Mouse (Mus musculus) right cerebral cortex, adult 18-20 months (tissue): ENCODE measurements at regions not wholly inside any gene's neighbourhood (a gene's known extent, or its start where the extent isn't known, plus 50 kb on each side); places are given as distances from the start of the nearest gene placed in this dataset.

ENCODE experiments used
- DNase-seq: peaks from one replicate; pipeline ENCODE4 v3.0.0; 2022; ENCODE audit warnings: mixed read lengths

GRCm38 (mm10) chr14:24770015-24770977 is 283.4 kb downstream of the Rps24 start:
- no peak for DNase-seq

DNA sequence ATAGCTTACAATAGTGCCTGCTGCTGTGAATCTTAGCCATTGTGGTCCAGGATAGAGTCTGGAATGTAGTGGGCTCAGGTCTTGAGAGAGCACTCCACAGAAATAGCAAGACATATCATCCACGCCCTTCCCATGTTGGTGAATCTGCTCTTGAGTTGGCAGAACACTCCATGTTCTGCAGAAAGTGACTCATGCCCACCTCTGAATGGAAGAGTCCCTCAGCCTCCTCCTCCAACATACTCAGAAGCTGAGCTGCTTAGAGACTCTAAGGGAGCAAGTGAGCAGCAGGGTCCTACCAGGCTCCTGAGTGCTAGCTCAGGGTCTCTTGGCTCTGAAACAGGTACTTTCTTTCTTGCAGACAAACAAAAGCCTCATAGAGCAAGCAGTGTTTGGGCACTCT is 284.7 kb downstream of the Rps24 start:
- DNase-seq: peak; percentile 71

GRCm38 (mm10) chr14:24772129-24772528 is 285.2 kb downstream of the Rps24 start:
- DNase-seq: no peak

- DNase-seq: peak; percentile 93
Observed at GRCm38 (mm10) chr14:24778748-24779630, 292.1 kb downstream of the Rps24 start.

GRCm38 (mm10) chr14:24781674-24782073 is 294.7 kb downstream of the Rps24 start:
- DNase-seq: no peak

DNA sequence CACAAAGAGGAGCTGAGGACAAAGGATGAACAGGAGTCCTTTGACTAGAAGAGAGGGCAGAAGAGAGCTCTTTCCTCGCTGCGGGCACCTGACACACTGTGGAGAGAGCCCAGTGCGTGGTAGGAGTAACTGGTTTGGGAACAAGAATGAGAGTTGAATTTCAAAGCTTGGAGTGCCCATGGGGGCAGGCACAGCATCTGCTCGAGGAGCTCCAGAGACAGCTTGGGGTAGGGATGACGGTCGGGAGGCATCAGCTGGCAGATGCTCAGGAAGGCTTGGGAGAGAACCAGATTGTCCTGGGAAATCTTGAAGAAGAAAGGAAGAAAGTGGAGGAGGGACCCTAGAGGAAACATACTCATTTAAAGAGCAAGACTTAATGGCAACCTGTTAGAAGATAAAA is 297.0 kb downstream of the Rps24 start:
- peak; percentile 74 for DNase-seq

GRCm38 (mm10) chr14:24785452-24785851 is 298.5 kb downstream of the Rps24 start:
- no peak for DNase-seq

- DNase-seq: no peak
Observed at GRCm38 (mm10) chr14:24793375-24794285, 306.7 kb downstream of the Rps24 start.

DNA sequence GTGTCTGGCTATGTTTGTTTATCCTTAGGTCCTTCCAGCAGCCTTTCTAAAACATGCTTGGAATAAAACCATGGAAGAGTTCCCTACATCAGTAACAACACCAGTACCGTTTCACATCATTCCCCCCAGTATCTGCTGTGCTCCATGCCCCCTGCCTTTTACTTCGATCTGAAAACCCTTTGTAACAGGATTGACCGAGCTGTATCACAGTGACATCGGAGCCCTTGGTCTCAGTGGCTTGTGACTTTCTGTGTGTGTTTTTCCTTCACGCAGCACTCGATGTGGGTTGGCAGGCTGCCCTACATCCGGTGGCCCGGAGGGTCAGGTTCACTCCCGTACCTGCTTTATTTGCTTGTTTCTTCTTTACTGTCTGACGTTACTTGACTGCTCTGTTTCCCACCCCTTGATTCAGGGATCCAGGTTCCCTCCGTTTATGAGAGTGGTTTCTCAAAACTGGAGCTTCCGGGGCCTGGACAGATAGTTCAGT is 307.5 kb downstream of the Rps24 start:
- DNase-seq: no peak

- DNase-seq: no peak
Observed at GRCm38 (mm10) chr14:24797494-24797893, 310.6 kb downstream of the Rps24 start.

- no peak for DNase-seq
Observed at GRCm38 (mm10) chr14:24798066-24798465, 311.1 kb downstream of the Rps24 start.

DNA sequence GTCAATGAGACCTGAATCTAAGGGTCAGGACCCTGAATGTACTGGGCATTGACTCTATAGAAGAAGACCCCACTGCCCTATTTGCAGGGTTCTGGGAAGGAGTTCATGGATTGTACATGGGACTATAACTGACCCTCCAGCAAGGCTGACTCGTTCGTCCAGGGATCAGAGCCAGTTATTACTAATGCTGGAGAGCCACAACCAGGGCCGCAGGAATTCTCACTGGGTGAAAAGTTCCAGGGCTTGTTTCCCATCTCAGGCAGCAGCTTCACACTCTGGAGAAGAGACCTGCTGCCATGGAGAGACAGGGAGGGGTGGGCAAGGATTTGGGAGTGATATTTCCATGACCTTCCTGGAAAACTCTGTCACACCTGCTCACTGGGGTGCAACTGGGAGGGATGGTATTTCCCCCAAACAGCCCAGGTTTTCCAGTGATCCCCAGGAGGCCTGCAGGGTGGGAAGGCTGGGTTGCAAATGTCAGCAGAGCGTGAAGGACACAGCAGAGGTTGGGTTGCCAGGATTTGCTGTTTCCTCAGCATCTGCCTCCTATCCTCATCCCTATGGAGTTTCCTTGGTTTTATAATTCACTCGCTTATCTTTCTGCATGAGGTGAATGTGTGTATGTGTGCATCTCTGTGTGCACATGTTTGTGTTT is 316.2 kb downstream of the Rps24 start:
- no peak for DNase-seq

GRCm38 (mm10) chr14:24807061-24807460 is 320.1 kb downstream of the Rps24 start:
- peak; percentile 8 for DNase-seq

DNA sequence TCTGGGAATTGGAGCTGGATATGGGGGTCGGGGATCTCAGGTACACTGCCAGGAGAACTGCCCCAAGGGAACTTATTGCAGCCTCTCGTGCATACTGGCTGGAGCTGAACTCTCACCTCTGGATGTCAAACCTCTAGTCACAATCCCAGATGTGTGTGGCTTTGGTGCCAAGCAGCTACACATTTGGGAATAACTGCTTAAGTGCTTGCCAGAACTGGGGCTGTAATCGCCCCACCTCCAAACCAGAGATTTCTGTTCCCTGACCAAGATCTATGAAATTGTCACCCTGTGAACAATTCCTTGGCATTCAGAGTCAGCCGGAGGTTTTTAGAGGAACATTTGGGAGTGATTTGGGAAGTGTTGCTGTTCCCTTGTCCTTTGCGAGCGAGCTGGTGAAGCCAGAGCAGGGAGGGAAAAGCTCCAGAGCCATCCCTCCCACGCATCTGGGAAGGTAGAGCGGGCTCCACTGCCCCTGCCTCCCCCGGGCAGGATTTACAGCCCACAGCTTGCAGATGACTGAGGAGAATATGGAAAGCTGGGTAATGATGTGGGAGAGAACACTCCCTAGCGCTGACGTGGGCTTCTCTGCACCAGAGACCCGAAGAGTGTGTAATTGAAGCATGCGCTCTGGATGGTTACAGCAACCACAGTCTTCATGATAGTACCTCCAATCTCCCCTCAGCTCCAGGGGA is 336.1 kb downstream of the Rps24 start:
- peak; percentile 77 for DNase-seq

GRCm38 (mm10) chr14:24824351-24824750 is 337.4 kb downstream of the Rps24 start:
- DNase-seq: no peak

GRCm38 (mm10) chr14:24825722-24826386 is 338.9 kb downstream of the Rps24 start:
- no peak for DNase-seq

- DNase-seq: peak; percentile 57
Observed at GRCm38 (mm10) chr14:24826471-24827337, 339.8 kb downstream of the Rps24 start.

DNA sequence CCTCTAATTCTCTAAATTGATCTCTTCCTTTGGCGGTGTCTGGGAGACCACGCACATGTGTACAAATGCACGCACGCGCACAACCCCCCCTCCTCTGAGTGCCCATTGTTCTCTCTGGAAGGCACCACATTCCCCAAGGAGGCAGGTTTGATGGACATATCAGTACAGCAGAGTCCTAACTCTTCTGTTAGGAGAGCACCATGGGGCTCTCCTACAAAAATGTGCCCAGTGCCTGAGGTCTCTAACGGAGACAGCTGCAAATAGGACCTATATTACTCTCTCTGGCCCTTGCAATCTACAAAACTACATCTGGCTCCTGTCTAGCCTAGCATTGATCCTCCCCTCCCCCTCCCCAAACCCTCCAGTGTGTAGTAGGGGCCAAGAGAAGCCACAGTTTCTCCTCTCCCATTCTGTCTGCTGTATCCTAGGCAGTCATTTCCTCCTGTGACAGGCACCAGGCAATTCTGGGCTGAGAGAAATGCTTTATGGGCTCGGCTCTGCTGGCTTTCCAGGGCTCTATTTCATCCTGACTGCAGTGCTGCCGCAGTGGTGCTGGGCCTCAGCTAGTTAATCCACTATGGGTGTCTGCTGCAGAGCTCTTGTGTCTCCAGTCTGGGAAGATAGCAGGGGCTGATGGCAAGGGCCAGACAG is 340.6 kb downstream of the Rps24 start:
- DNase-seq: no peak

GRCm38 (mm10) chr14:24829001-24829400 is 342.1 kb downstream of the Rps24 start:
- DNase-seq: no peak
